Mouse (Mus musculus) testis, adult 2 months (tissue): ENCODE measurements around the gene Gdf11. TPM values are rescaled to one million over a fixed set of nuclear protein-coding genes. Genes with fewer than 3 reads are reported as not detected.

Source experiments
- H3K27ac ChIP-seq: fragments of 200-500 bp; 2 replicates; pipeline ENCODE4 v1.5.1; 2012; ENCODE audit warnings: low read depth, low read length; ENCODE audit not compliant: control insufficient read depth, insufficient read depth
- H3K27me3 ChIP-seq: fragments of 200-500 bp; 2 replicates; pipeline ENCODE4 v1.6.1; 2012; ENCODE audit warnings: mild to moderate bottlenecking, low read length, moderate library complexity; ENCODE audit not compliant: control insufficient read depth, insufficient read depth
- H3K36me3 ChIP-seq: fragments of 200-500 bp; 2 replicates; pipeline ENCODE4 v1.6.1; 2012; ENCODE audit warnings: mild to moderate bottlenecking, low read length; ENCODE audit not compliant: control insufficient read depth, insufficient read depth
- H3K4me1 ChIP-seq: fragments of 200-500 bp; 2 replicates; pipeline ENCODE4 v1.6.1; 2012; ENCODE audit warnings: low read length; ENCODE audit not compliant: control insufficient read depth, insufficient read depth
- H3K4me3 ChIP-seq: fragments of 200-500 bp; 2 replicates; pipeline ENCODE4 v1.5.1; 2012; ENCODE audit warnings: low read depth, mild to moderate bottlenecking, low read length, moderate library complexity, mixed read lengths; ENCODE audit not compliant: control insufficient read depth
- CTCF ChIP-seq: fragments of 200-500 bp; IDR thresholded peaks from 2 replicates; pipeline ENCODE4 v1.5.1; 2012; ENCODE audit warnings: low read depth, mild to moderate bottlenecking, inconsistent platforms, low read length, moderate library complexity; ENCODE audit not compliant: control insufficient read depth, insufficient read depth, insufficient replicate concordance
- POLR2A ChIP-seq: fragments of 200-500 bp; IDR thresholded peaks from 2 replicates; pipeline ENCODE4 v1.6.1; 2012; ENCODE audit warnings: low read depth, mild to moderate bottlenecking, inconsistent platforms, low read length, moderate library complexity; ENCODE audit not compliant: control insufficient read depth
- polyA plus RNA-seq: library from polyadenylated mRNA; depleted of rRNA; stranded (reverse); fragments of >200 nt; gene quantifications from 2 replicates; pipeline ENCODE4 v1.2.3, GENCODE M21; 2012; rRNA removed

Gene Gdf11
- polyA plus RNA-seq, 1 experiment = 0.93 TPM

- Histone ChIP-seq H3K36me3 (peaks cover 1% of the 10 kb centered on the region; the same call in 1 of the 2 replicates), H3K4me3 (no peak overlapping the region), H3K27ac (no peak overlapping the region), H3K27me3 (no peaks in the 10 kb centered on the region), H3K4me1 (no peaks in the 10 kb centered on the region)
- TF ChIP-seq CTCF (no peak), POLR2A (no peak)
Observed at GRCm38 (mm10) chr10:128840612-128841011, 50.9 kb downstream of the Gdf11 start.

- Histone ChIP-seq H3K4me3 (no peak overlapping the region), H3K27ac (no peak overlapping the region), H3K27me3 (no peaks in the 10 kb centered on the region), H3K4me1 (no peaks in the 10 kb centered on the region), H3K36me3 (peaks cover 2% of the 10 kb centered on the region; the same call in 1 of the 2 replicates)
- TF ChIP-seq CTCF (no peak), POLR2A (no peak)
Observed at GRCm38 (mm10) chr10:128839434-128839833, 52.1 kb downstream of the Gdf11 start.

GRCm38 (mm10) chr10:128837400-128837799, 54.1 kb downstream of the Gdf11 start:
- Histone ChIP-seq H3K27ac (no peak overlapping the region), H3K36me3 (peaks cover 2% of the 10 kb centered on the region; the same call in 1 of the 2 replicates), H3K4me1 (no peaks in the 10 kb centered on the region), H3K27me3 (no peaks in the 10 kb centered on the region), H3K4me3 (no peak overlapping the region)
- TF ChIP-seq CTCF = no peak
- no peak for TF ChIP-seq POLR2A

Other genes starting within 250 kb of the Gdf11 start
- 0.84 and 1.2 TPM in 2 replicates for gene Ikzf4, start 245.7 kb downstream of the Gdf11 start, polyA plus RNA-seq
- 7.0 and 9.7 TPM in 2 replicates for gene Suox, start 217.6 kb downstream of the Gdf11 start, polyA plus RNA-seq
- 27.6 and 31.1 TPM in 2 replicates for gene Rab5b, start 195.5 kb downstream of the Gdf11 start, polyA plus RNA-seq
- gene Pmel, start 187.5 kb downstream of the Gdf11 start, polyA plus RNA-seq = 24.6 and 27.7 TPM in 2 replicates
- 53.1 and 61.0 TPM in 2 replicates for gene Cdk2, start 186.7 kb downstream of the Gdf11 start, polyA plus RNA-seq
- 124 TPM in 2 replicates for gene Dgka, start 146.9 kb downstream of the Gdf11 start, polyA plus RNA-seq
- gene Pym1, start 143.8 kb downstream of the Gdf11 start, polyA plus RNA-seq = 19.5 TPM in 2 replicates
- 1.3 and 1.6 TPM in 2 replicates for gene Mmp19, start 100.8 kb downstream of the Gdf11 start, polyA plus RNA-seq
- gene Dnajc14, start 87.7 kb downstream of the Gdf11 start, polyA plus RNA-seq = 8.9 and 10.4 TPM in 2 replicates
- 7.7 and 8.2 TPM in 2 replicates for gene Tmem198b, start 87.3 kb downstream of the Gdf11 start, polyA plus RNA-seq
- gene Sarnp, start 74.4 kb downstream of the Gdf11 start, polyA plus RNA-seq = 11.0 and 13.2 TPM in 2 replicates
- 77.4 and 91.8 TPM in 2 replicates for gene Ormdl2, start 70.1 kb downstream of the Gdf11 start, polyA plus RNA-seq
- gene Cd63, start 9.3 kb upstream of the Gdf11 start, polyA plus RNA-seq = 28.8 and 30.9 TPM in 2 replicates
- 7.5 and 8.9 TPM in 2 replicates for gene Rdh5, start 31.2 kb upstream of the Gdf11 start, polyA plus RNA-seq
- 97.9 and 108 TPM in 2 replicates for gene Bloc1s1, start 32.3 kb upstream of the Gdf11 start, polyA plus RNA-seq
- 19.0 and 19.1 TPM in 2 replicates for gene Itga7, start 42.1 kb upstream of the Gdf11 start, polyA plus RNA-seq
- 1.3 and 1.6 TPM in 2 replicates for gene Mettl7b, start 69.3 kb upstream of the Gdf11 start, polyA plus RNA-seq
- not detected in 2 replicates for gene Olfr9, start 97.7 kb upstream of the Gdf11 start, polyA plus RNA-seq
- gene Olfr763, start 119.1 kb upstream of the Gdf11 start, polyA plus RNA-seq = not detected in 2 replicates
- 0.04 TPM in 1 of 2 replicates, not detected in the other for gene Olfr764-ps1, start 148.2 kb upstream of the Gdf11 start, polyA plus RNA-seq
- not detected in 2 replicates for gene Olfr765, start 158.3 kb upstream of the Gdf11 start, polyA plus RNA-seq
- not detected in 2 replicates for gene Olfr766-ps1, start 177.3 kb upstream of the Gdf11 start, polyA plus RNA-seq
- gene Olfr767, start 191.2 kb upstream of the Gdf11 start, polyA plus RNA-seq = not detected in 2 replicates
- not detected in 2 replicates for gene Olfr768, start 207.7 kb upstream of the Gdf11 start, polyA plus RNA-seq
- not detected in 2 replicates for gene Olfr769, start 226.1 kb upstream of the Gdf11 start, polyA plus RNA-seq
- not detected in 2 replicates for gene Olfr770, start 247.3 kb upstream of the Gdf11 start, polyA plus RNA-seq